In the genomic region with DNA sequence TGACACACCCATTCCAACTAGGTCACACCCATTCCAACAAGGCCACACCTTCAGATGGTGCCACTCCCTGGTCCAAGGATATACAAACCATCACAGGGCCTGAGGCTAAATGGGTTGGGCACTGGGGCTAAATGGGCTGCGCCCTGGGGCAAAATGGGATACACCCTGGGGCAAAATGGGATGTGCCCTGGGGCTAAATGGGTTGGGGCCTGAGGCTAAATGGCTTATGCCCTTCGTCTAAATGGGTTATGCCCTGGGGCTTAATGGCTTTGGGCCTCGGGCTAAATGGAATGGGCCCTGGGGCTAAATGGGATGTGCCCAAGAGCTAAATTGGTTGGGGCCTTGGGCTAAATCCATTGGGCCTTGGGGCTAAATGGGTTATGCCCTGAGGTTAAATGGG, we compare ENCODE assay signal across 8 mouse cellular contexts.
DNase-seq lines count a peak whose midpoint lies in the region; ATAC-seq and TF ChIP-seq lines count a peak whose summit lies in the region.
"Not testable (repeated sequence)": the region's sequence is repeated elsewhere in the genome, so short reads cannot be mapped to it uniquely, and the experiment has no call there.

No protein-coding gene starts in this region.

- not testable (repeated sequence) for TF ChIP-seq EP300 in liver, postnatal 0 days (IDR thresholded peaks at IDR 0.05; ENCODE audit: low read depth)

- 76% methylated on average over 3 of the region's 3 CpGs for WGBS in liver, postnatal 0 days (ENCODE audit: insufficient replicate concordance)

- peak; percentile 37 for DNase-seq in ZHBTc4 (ENCODE audit: low read depth, low spot score)
- DNase-seq in cerebellum, postnatal 14 days, result peak; percentile 1 to 4
- DNase-seq in gastrocnemius, adult 18-20 months (ENCODE audit: low spot score), result peak; percentile 2
- DNase-seq in kidney, postnatal 10 days, result peak; percentile 17
- peak; percentile 11 for DNase-seq in liver, postnatal 0 days
- peak; percentile 6 for DNase-seq in right cerebral cortex, postnatal 14 days
- peak; percentile 55 for DNase-seq in testis, postnatal 10 days (ENCODE audit: low spot score)
- peak; percentile 7 for DNase-seq in urinary bladder, postnatal 14 days (ENCODE audit: low spot score)

- not testable (repeated sequence) for H3K27ac ChIP-seq in liver, postnatal 0 days (ENCODE audit: low read depth)

- not testable (repeated sequence) for H3K9me3 ChIP-seq in liver, postnatal 0 days (ENCODE audit: low read length)

- not testable (repeated sequence) for H3K4me1 ChIP-seq in liver, postnatal 0 days (ENCODE audit: insufficient read depth)

- not testable (repeated sequence) for H3K9ac ChIP-seq in liver, postnatal 0 days (replicated peaks)

- H3K36me3 ChIP-seq in liver, postnatal 0 days (replicated peaks; ENCODE audit: insufficient read depth, low read length), result not testable (repeated sequence)

- ATAC-seq in liver, postnatal 0 days, result not testable (repeated sequence)

- not testable (repeated sequence) for H3K4me3 ChIP-seq in liver, postnatal 0 days (ENCODE audit: low read depth, low read length)

- not testable (repeated sequence) for H3K4me2 ChIP-seq in liver, postnatal 0 days (ENCODE audit: low read depth, low read length)

- H3K27me3 ChIP-seq in liver, postnatal 0 days (ENCODE audit: insufficient read depth, low read length), result not testable (repeated sequence)

- not testable (repeated sequence) for TF ChIP-seq CTCF in liver, postnatal 0 days (IDR thresholded peaks at IDR 0.05; ENCODE audit: low read depth)

Comparison
In these comparisons a context has a peak if more than half of its experiments do, and no peak if none do; other contexts are left out.
1. DNase-seq: peak in every context shown above with its lines; median percentile 55 in testis, postnatal 10 days; 37 in ZHBTc4; 17 in kidney, postnatal 10 days; 11 in liver, postnatal 0 days; 7 in urinary bladder, postnatal 14 days; 6 in right cerebral cortex, postnatal 14 days; 2 in cerebellum, postnatal 14 days; 2 in gastrocnemius, adult 18-20 months.